Mouse (Mus musculus): ENCODE measurements at regions not wholly inside any gene's neighbourhood (a gene's known extent, or its start where the extent isn't known, plus 50 kb on each side); places are given as distances from the start of the nearest gene placed in this dataset.

DNA sequence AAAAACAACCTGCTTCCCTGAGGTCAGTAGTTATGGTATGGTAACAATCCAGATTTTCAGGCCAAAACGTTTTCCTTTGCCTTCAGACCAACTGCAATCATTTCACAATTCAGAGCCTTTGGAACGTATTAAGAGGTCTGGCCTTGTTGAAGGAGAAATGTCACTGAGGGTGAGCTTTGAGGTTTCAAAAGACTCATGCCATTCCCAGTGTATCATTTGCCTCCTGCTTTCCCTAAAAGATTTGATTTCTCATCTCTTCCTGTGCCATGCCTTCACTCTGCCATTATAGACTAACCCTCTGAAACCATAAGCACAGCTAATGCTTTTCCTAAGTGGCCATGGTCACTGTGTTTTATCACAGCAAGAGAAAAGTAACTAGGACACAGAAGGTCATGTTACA lies 256.8 kb upstream of the Cdyl start:
- TF ChIP-seq CTCF (IDR thresholded peaks at IDR 0.05; ENCODE audit: insufficient read depth, low read length) (no peak), POLR2A (IDR thresholded peaks at IDR 0.05; ENCODE audit: borderline replicate concordance, extremely low read depth, low read depth, low read length) (no peak)

Measured in lung, adult 2 months (tissue).